Mouse (Mus musculus): ENCODE measurements around the gene Cer1. TPM values are rescaled to one million over a fixed set of nuclear protein-coding genes. Genes with fewer than 3 reads are reported as not detected.

The Cer1 gene
- total RNA-seq, 4 experiments from 2014 or later = 0.19 TPM; not detected in 3

Other genes with a start within 250 kb of the Cer1 start
- gene Nfib, start 179.4 kb downstream of the Cer1 start, total RNA-seq (2022) = 100 to 1,000 TPM; 125 to 165 (median 149) TPM
- gene Zdhhc21, start 25.2 kb downstream of the Cer1 start, total RNA-seq (2022) = 10 to 100 TPM; 44.0 to 53.3 (median 47.5) TPM
- 1 to 10 TPM; 1.9 to 3.7 (median 2.8) TPM for gene Frem1, start 167.2 kb upstream of the Cer1 start, total RNA-seq (2022)

Data from layer of hippocampus, adult 8-10 months (tissue).